Mouse (Mus musculus) CH12.LX (cell line): ENCODE results near the gene Asb9. TPM values are rescaled to one million over a fixed set of nuclear protein-coding genes. Genes with fewer than 3 reads are reported as not detected.

ENCODE experiments used
- DNase-seq: peaks from one replicate; pipeline ENCODE4 v3.0.0-alpha.2; 2013; ENCODE audit errors: extremely low read depth
- H3K27ac ChIP-seq: 2 replicates; pipeline ENCODE4 v1.5.1; 2012; ENCODE audit warnings: low read depth, mild to moderate bottlenecking, control low read depth, moderate library complexity; ENCODE audit not compliant: insufficient read depth
- H3K27me3 ChIP-seq: replicated peaks from 2 replicates; pipeline ENCODE3; 2012; ENCODE audit warnings: inconsistent platforms
- H3K36me3 ChIP-seq, 2 experiments: replicated peaks in 1 of 2; 2 replicates each; pipeline versions ENCODE3 to v1.6.1; 2012; ENCODE audit warnings: inconsistent platforms in 1 of 2, low read length in 1 of 2, mild to moderate bottlenecking in 1 of 2, mixed read lengths in 1 of 2, moderate library complexity in 1 of 2; ENCODE audit not compliant: control insufficient read depth in 1 of 2, insufficient read depth in 1 of 2
- H3K4me1 ChIP-seq, 2 experiments: 2 replicates each; pipeline ENCODE4 v1.6.1; 2012; ENCODE audit warnings: inconsistent platforms in 1 of 2, moderate library complexity in 1 of 2; ENCODE audit not compliant: insufficient read depth in 2 of 2, control insufficient read depth in 1 of 2
- H3K4me2 ChIP-seq: 2 replicates; pipeline ENCODE4 v1.6.1; 2012; ENCODE audit warnings: low read depth, mild to moderate bottlenecking, control low read depth; ENCODE audit not compliant: poor library complexity, insufficient read depth, severe bottlenecking
- H3K4me3 ChIP-seq, 3 experiments: fragments of 150-350 bp in 1 of 3; sonication (generic) in 1 of 3; replicated peaks in 1 of 3; 2 replicates each; pipeline versions ENCODE3 to v1.5.1; 2011 to 2012; ENCODE audit warnings: low read depth in 2 of 3, low read length in 2 of 3, mild to moderate bottlenecking in 2 of 3, moderate library complexity in 2 of 3, control low read depth in 1 of 3, improper control_type of control experiment in 1 of 3, inconsistent platforms in 1 of 3, mixed read lengths in 1 of 3; ENCODE audit not compliant: poor library complexity in 1 of 3
- H3K79me2 ChIP-seq: replicated peaks from 2 replicates; pipeline ENCODE4 v1.6.1; 2012; ENCODE audit warnings: mild to moderate bottlenecking, moderate library complexity; ENCODE audit not compliant: control insufficient read depth, poor library complexity, insufficient read depth, severe bottlenecking; ENCODE audit errors: extremely low read depth
- H3K9ac ChIP-seq: 2 replicates; pipeline ENCODE4 v1.6.1; 2012; ENCODE audit warnings: low read depth, mild to moderate bottlenecking, control low read depth, moderate library complexity; ENCODE audit not compliant: insufficient read depth
- H3K9me3 ChIP-seq: replicated peaks from 2 replicates; pipeline ENCODE3; 2012; ENCODE audit warnings: low read length, inconsistent platforms, mixed read lengths
- CHD1 ChIP-seq: IDR thresholded peaks from 2 replicates; pipeline ENCODE4 v1.6.1; 2012; ENCODE audit warnings: low read depth, low read length, improper control_type of control experiment, inconsistent platforms
- CHD2 ChIP-seq: IDR thresholded peaks from 2 replicates; pipeline ENCODE4 v1.6.1; 2011; ENCODE audit warnings: low read length, improper control_type of control experiment
- CTCF ChIP-seq, 2 experiments: IDR thresholded peaks in 1 of 2; conservative IDR thresholded peaks in 1 of 2; 2 replicates each; pipeline ENCODE4 v1.5.1; 2011 to 2012; ENCODE audit warnings: low read depth in 2 of 2, low read length in 2 of 2, improper control_type of control experiment in 1 of 2, inconsistent platforms in 1 of 2, mild to moderate bottlenecking in 1 of 2, moderate library complexity in 1 of 2
- E2F4 ChIP-seq: IDR thresholded peaks from 2 replicates; pipeline ENCODE4 v1.6.1; 2011; ENCODE audit warnings: low read depth, low read length, improper control_type of control experiment; ENCODE audit not compliant: insufficient replicate concordance
- EP300 ChIP-seq: IDR thresholded peaks from 2 replicates; pipeline ENCODE4 v1.6.1; 2011; ENCODE audit warnings: low read length, improper control_type of control experiment
- HCFC1 ChIP-seq: IDR thresholded peaks from 2 replicates; pipeline ENCODE4 v1.6.1; 2012; ENCODE audit warnings: low read depth, mild to moderate bottlenecking, inconsistent platforms, low read length, improper control_type of control experiment
- IRF4 ChIP-seq: IDR thresholded peaks from 2 replicates; pipeline ENCODE4 v1.6.1; 2014; ENCODE audit warnings: low read depth, mild to moderate bottlenecking, inconsistent platforms, low read length, improper control_type of control experiment
- MAFK ChIP-seq: IDR thresholded peaks from 2 replicates; pipeline ENCODE4 v1.6.1; 2011; ENCODE audit warnings: low read length, improper control_type of control experiment; ENCODE audit not compliant: insufficient replicate concordance
- NRF1 ChIP-seq: IDR thresholded peaks from 2 replicates; pipeline ENCODE4 v1.6.1; 2014; ENCODE audit warnings: low read depth, mild to moderate bottlenecking, inconsistent platforms, low read length, improper control_type of control experiment, moderate library complexity
- POLR2A ChIP-seq: IDR thresholded peaks from 2 replicates; pipeline ENCODE4 v1.6.1; 2011; ENCODE audit warnings: low read depth, mild to moderate bottlenecking, improper control_type of control experiment, low read length
- POLR2AphosphoS2 ChIP-seq: IDR thresholded peaks from 2 replicates; pipeline ENCODE4 v1.6.1; 2011; ENCODE audit warnings: low read depth, low read length, improper control_type of control experiment
- SMC3 ChIP-seq: IDR thresholded peaks from 2 replicates; pipeline ENCODE4 v1.6.1; 2011; ENCODE audit warnings: low read depth, low read length, improper control_type of control experiment
- TBP ChIP-seq: conservative IDR thresholded peaks from 2 replicates; pipeline ENCODE4 v1.6.1; 2011; ENCODE audit warnings: low read depth, low read length, improper control_type of control experiment
- TCF12 ChIP-seq: IDR thresholded peaks from 2 replicates; pipeline ENCODE4 v1.6.1; 2014; ENCODE audit warnings: low read depth, mild to moderate bottlenecking, inconsistent platforms, low read length, improper control_type of control experiment
- UBTF ChIP-seq: IDR thresholded peaks from 2 replicates; pipeline ENCODE4 v1.6.1; 2012; ENCODE audit warnings: low read depth, mild to moderate bottlenecking, inconsistent platforms, low read length, improper control_type of control experiment, moderate library complexity
- USF1 ChIP-seq: IDR thresholded peaks from 2 replicates; pipeline ENCODE4 v1.6.1; 2014; ENCODE audit warnings: low read depth, mild to moderate bottlenecking, inconsistent platforms, low read length, improper control_type of control experiment
- USF2 ChIP-seq: conservative IDR thresholded peaks from 2 replicates; pipeline ENCODE4 v1.6.1; 2011; ENCODE audit warnings: low read depth, low read length, improper control_type of control experiment
- ZMIZ1 ChIP-seq: IDR thresholded peaks from 2 replicates; pipeline ENCODE4 v1.6.1; 2012; ENCODE audit warnings: low read depth, mild to moderate bottlenecking, inconsistent platforms, low read length, improper control_type of control experiment
- dilution Hi-C: fragments of 300-500 bp; cut with MboI; formaldehyde crosslinking; loops from 2 replicates; pipeline ENCODE4 v1.14.3; 2020; ENCODE audit warnings: low sequenced_read_pairs; ENCODE audit not compliant: extremely low pct_unique_long_range_greater_than_20kb, extremely low pct_ligation_motif_present
- in situ Hi-C: fragments of 300-500 bp; cut with MboI; formaldehyde crosslinking; loops from 3 replicates; pipeline ENCODE4 v1.14.3; 2019; ENCODE audit warnings: low sequenced_read_pairs, low pct_ligation_motif_present, low pct_unique_long_range_greater_than_20kb, mixed read lengths
- polyA plus RNA-seq: library from polyadenylated mRNA; unstranded; fragments of >175 nt; gene quantifications from 2 replicates; pipeline ENCODE4 v1.2.1, GENCODE M21; 2012; ENCODE audit warnings: low read depth; ENCODE audit not compliant: insufficient read length
- total RNA-seq, 2 experiments: library from RNA; depleted of rRNA; stranded (reverse); fragments of 300-350 nt in 1 of 2; fragments of >200 nt in 1 of 2; gene quantifications; 2 replicates each; pipeline ENCODE4 v1.2.3; 2012 to 2014

The Asb9 gene
- total and polyA plus RNA-seq, 3 experiments, result not detected

DNA sequence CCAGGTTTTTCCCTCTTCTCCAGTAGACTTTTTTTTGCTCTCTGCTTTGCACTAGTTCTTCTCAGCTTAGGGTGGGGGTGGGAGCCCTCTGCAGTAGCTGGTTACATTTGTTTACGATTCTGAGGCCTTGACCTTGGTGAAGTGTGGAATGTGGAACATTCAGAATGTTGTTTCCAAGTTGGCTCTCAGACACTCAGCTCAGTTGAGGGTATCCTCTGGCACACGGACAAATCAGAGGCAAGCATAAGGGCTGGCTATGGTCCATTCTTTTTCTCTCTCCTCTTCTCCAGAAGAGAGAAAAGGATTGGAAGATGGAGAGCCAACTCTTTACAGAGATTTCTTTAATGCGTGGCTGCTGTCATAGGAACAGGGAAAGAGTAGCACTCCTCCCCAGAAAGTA lies 2.6 kb downstream of the Asb9 start:
- no peak overlapping the region for H3K4me3 ChIP-seq
- no peak for TF ChIP-seq TCF12
- TF ChIP-seq CHD2, result no peak
- TF ChIP-seq NRF1, result no peak
- no peak for TF ChIP-seq CTCF (conservative IDR thresholded peaks at IDR 0.05 in 1 of 2, IDR thresholded peaks at IDR 0.05 in 1 of 2; ENCODE audit: low read depth in 2 of 2, low read length in 2 of 2)
- no peak for TF ChIP-seq ZMIZ1
- TF ChIP-seq HCFC1, result no peak
- no peak for TF ChIP-seq E2F4
- H3K27me3 ChIP-seq, result no peaks in the 10 kb centered on the region
- no peaks in the 10 kb centered on the region for H3K79me2 ChIP-seq
- dilution Hi-C loops (no loop called here), in situ Hi-C loops (no loop called here)
- no peaks in the 10 kb centered on the region for H3K9me3 ChIP-seq
- no peak for DNase-seq
- no peaks in the 10 kb centered on the region for H3K36me3 ChIP-seq
- no peaks in the 10 kb centered on the region for H3K4me1 ChIP-seq
- H3K27ac ChIP-seq, result no peak overlapping the region
- no peak overlapping the region for H3K4me2 ChIP-seq
- no peak overlapping the region for H3K9ac ChIP-seq

DNA sequence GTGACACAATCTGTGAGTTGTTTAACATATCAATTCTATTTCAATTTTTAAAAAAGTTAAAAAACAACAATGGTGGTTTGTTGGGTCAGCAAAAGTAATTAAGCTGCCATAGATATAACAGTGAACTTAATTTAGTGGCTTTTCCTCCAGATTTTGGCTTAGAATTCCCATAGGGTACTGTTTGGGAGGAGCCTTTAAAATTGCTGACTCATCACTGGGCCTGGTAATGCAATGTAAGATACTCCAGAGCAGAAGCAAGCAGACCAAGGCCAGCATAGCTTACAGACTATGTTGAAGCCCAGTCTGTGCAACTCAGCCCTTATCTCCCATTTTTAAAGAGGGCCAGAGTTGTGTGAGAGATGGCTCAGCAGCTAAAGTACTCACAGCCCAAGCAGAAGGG lies 16.0 kb downstream of the Asb9 start:
- no peak for DNase-seq
- Histone ChIP-seq H3K9me3 (no peaks in the 10 kb centered on the region), H3K79me2 (no peaks in the 10 kb centered on the region), H3K9ac (no peak overlapping the region), H3K27ac (no peak overlapping the region), H3K4me1 (no peaks in the 10 kb centered on the region), H3K36me3 (no peaks in the 10 kb centered on the region), H3K27me3 (no peaks in the 10 kb centered on the region), H3K4me2 (no peak overlapping the region), H3K4me3 (no peak overlapping the region)
- in situ Hi-C loops (no loop called here), dilution Hi-C loops (no loop called here)
- TF ChIP-seq MAFK (peak; percentile 82), IRF4 (no peak)

DNA sequence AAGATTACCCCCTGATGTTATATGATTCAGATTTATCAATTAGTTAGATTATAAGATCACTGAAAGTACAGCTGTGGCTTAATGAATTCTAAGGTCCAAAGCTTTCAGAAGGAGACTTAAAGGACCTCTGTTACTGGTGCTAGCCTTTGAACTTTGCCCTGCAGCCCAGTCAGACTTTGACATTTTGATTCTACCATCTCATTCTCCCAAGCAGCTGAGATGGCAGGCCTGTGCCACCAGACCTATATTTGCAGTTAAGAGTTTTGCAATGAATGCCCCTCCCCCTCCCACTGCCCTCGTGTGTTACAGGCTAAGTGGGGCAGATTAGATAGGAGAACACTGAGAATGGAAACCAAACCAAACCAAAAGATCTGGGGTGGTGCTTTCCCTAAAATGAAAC lies 20.4 kb downstream of the Asb9 start:
- no peaks in the 10 kb centered on the region for H3K79me2 ChIP-seq
- no peaks in the 10 kb centered on the region for H3K27me3 ChIP-seq
- H3K9ac ChIP-seq, result no peak overlapping the region
- H3K4me3 ChIP-seq, result no peak overlapping the region
- dilution Hi-C loops, result no loop called here
- H3K27ac ChIP-seq, result no peak overlapping the region
- H3K9me3 ChIP-seq, result no peaks in the 10 kb centered on the region
- DNase-seq, result no peak
- H3K36me3 ChIP-seq, result no peaks in the 10 kb centered on the region
- H3K4me1 ChIP-seq, result no peaks in the 10 kb centered on the region
- no peak overlapping the region for H3K4me2 ChIP-seq
- in situ Hi-C loops, result no loop called here
- no peak for TF ChIP-seq USF1
- TF ChIP-seq SMC3, result no peak
- no peak for TF ChIP-seq HCFC1
- no peak for TF ChIP-seq ZMIZ1
- TF ChIP-seq CHD1, result no peak
- no peak for TF ChIP-seq EP300
- no peak for TF ChIP-seq POLR2A
- no peak for TF ChIP-seq POLR2AphosphoS2
- TF ChIP-seq UBTF, result no peak
- no peak for TF ChIP-seq CTCF (conservative IDR thresholded peaks at IDR 0.05 in 1 of 2, IDR thresholded peaks at IDR 0.05 in 1 of 2; ENCODE audit: low read depth in 2 of 2, low read length in 2 of 2)
- TF ChIP-seq TCF12, result no peak
- TF ChIP-seq TBP, result no peak
- no peak for TF ChIP-seq USF2
